Mouse (Mus musculus): ENCODE measurements around the gene Mlx.

The Mlx gene

DNA sequence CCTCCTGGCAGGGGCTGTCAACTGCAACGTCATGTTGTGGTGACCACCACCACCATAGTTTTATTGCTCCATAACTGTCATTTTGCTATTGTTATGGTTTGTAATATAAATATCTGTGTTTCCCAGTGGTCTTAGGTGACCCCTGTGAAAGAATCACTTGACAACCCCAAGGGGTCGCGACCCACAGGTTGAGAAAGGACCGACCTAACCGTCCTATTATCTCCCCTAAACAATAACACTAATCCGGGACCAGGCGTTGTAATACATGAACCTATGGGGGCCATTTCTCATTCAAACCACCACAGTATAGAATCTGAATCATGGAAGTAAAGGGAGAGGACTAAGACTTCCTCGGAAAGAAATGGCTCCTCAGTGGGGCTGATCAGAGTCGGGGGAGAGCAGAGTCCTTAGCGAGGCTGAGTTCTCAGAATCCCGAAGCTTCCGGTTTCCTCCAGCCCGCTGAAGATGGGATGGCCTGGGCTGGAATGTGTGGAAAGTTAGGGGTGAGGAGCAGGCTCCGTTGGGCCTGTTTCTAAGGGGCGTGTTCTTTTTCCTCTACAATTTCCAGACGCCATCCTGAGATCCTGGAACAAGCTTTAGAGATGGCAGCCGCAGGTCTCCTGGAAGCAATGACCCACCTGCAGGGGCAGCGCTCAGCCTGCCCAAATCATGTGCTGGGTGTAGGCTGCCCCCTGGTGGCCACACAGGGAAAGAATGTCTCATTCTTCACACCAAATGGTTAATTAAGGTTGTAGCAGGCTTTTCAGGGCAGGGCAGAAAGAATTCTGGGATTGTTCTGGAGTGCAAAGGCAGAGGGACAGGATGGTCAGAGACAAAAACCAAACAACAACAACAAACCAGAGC lies 20.3 kb upstream of the Mlx start:
- no peak for DNase-seq (ENCODE audit: low read depth)

- DNase-seq (ENCODE audit: low read depth) = peak; percentile 87
These were observed 17.5 kb upstream of the Mlx start, which contains the start of gene Naglu for GRCm38 (mm10) chr11:101069391-101070188. Naglu (plus strand) TSS chr11:101070012.

GRCm38 (mm10) chr11:101070189-101070527 lies 16.9 kb upstream of the Mlx start:
- no peak for DNase-seq (ENCODE audit: low read depth)

GRCm38 (mm10) chr11:101070987-101071386 lies 16.1 kb upstream of the Mlx start:
- no peak for DNase-seq (ENCODE audit: low read depth)

- DNase-seq (ENCODE audit: low read depth) = no peak
These were observed 15.2 kb upstream of the Mlx start for GRCm38 (mm10) chr11:101071810-101072428.

GRCm38 (mm10) chr11:101078121-101078520 lies 9.0 kb upstream of the Mlx start, which contains the start of gene Hsd17b1:
Hsd17b1 (plus strand) TSS chr11:101078411.
- DNase-seq (ENCODE audit: low read depth) = no peak

DNA sequence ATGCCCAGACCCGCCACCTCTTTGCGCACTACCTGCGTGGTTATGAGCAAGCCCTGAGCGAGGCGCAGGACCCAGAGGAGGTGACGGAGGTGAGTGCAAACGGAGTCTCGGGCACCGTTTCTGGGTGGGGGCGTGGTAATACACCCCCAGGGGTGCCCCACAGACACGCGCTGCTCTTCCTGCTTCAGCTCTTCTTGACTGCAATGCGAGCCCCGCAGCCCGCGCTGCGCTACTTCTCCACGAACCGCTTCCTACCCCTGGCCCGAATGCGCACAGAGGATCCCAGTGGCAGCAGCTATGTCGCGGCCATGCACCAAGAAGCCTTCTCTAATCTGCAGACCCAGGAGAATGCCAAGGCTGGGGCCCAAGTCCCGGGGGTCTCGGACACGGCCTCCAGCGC lies 7.3 kb upstream of the Mlx start:
- DNase-seq (ENCODE audit: low read depth) = no peak

DNA sequence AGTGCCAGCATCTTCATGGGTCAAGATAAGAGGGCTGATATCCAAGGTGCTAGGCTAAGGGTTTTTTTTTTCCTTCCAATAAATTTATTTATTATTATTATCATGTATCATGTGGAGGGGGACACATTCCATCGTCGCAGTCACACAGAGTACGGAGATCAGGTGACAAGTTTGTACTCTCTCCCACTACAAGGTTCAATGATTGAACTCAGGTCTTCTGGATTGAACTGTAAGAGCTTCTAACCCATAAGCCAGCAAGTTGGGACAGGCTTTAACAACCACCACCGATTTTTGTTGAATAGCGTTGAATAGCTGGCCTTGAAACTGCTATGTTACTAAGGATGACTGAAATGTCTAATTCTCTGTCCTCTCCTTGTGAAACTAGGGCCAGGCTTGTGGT lies 6.7 kb upstream of the Mlx start:
- no peak for DNase-seq (ENCODE audit: low read depth)

GRCm38 (mm10) chr11:101081659-101082058 lies 5.4 kb upstream of the Mlx start:
- DNase-seq (ENCODE audit: low read depth) = no peak

DNA sequence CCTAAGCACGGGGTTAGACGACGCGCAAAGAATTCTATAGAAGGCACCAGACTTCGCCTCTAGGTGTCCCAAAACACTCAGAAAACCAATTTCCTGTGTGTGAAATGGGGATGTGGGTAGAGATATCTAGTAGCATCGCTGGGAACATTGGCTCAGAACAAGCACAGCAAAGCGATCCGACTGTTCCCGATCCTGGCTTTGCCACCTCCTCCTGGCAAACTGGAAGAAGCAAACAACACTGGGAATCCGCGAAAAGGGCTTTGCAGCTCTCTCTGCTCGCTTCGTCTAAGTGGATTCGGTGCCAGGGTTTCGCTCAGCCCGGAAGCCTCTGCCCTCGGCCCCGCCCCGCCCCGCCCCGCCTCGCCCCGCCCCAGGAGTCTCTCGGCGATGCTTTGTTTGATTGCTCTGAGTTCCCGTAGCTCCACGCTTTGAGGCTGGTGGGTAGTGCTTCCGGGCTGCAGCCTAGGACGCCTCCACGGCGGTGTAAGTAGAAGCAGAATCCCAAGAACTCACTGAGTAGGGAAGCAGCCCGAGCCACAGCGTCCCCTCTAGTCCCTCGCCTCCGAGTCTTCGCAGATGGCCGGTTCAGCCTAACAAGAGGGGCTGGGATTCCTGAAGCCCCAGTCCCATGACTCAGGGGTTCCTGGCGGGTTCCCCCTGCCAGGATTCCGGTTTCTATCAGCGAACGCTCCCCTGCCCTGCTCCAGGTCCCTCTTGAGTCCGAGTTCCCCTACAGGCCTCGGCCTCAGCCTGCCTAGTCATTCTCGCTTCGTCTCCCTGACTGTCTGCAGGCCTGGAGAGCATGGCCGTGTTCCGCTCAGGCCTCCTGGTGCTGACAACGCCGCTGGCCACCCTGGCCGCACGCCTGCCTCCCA lies 4.6 kb upstream of the Mlx start, which contains the start of gene Coasy:
TSS of gene Coasy (plus strand) at position 358 of the 875 bp plus-strand sequence.
- DNase-seq (ENCODE audit: low read depth) = peak; percentile 70

GRCm38 (mm10) chr11:101083083-101083697 lies 3.9 kb upstream of the Mlx start:
- DNase-seq (ENCODE audit: low read depth) = no peak

DNA sequence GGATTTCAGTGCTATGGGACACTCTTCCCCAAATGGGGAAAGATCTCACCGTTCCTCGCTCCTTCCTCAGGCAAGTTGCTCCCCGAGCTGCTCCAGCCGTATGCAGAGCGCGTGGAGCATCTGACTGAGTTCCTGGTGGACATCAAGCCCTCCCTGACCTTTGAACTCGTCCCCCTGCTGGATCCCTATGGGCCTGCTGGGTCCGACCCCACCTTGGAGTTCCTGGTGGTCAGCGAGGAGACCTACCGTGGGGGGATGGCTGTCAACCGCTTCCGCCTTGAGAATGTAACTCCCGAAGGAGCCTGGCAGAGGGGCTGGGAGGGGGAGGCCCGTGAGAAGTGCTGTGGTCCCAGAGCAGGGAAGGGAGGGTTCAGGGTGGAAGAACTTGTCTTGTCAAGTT lies 2.8 kb upstream of the Mlx start:
- DNase-seq (ENCODE audit: low read depth) = no peak

DNA sequence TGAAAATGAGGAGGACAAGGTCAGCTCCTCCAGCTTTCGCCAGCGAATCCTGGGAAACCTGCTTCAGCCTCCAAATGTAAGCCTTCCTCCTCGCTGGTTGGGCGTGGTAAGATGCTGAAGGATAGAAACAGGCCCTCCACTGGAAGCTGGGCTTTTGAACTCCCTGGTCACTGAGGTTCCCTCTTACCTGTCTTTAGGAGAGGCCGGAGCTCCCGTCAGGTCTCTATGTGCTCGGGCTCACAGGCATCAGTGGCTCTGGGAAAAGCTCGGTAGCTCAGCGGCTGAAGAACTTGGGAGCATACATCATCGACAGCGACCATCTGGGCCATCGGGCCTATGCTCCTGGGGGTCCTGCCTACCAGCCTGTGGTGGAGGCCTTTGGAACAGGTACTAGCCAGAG lies 2.3 kb upstream of the Mlx start:
- DNase-seq (ENCODE audit: low read depth) = no peak

DNA sequence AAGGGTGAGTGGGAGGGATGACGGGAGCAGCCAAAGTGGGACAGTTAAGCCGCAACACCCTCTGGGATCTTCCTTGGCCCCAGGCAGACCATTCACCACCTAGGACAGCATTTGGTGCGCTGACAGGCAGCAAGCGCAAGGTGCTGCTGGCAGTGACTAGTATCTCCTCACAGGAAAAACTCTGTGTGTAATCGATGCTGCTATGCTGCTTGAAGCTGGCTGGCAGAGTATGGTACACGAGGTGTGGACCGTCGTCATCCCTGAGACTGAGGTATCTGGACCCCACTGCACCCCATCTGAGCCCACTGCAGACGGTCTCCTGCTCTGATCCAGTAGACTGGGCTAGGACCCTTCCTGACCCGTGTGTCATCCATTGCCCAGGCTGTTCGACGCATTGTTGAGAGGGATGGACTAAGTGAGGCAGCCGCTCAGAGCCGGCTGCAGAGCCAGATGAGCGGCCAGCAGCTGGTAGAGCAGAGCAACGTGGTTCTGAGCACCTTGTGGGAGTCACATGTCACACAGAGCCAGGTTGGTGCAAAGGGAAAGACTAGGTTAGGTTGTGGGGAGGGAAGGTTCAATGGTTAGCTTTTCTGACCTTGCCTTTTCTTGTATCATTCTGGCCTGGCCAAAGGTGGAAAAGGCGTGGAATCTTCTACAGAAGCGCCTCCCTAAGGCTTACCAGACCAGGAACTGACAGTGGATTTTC lies 1.3 kb upstream of the Mlx start:
- no peak for DNase-seq (ENCODE audit: low read depth)

GRCm38 (mm10) chr11:101086323-101086674 lies 778 bp upstream of the Mlx start:
- no peak for DNase-seq (ENCODE audit: low read depth)

GRCm38 (mm10) chr11:101087682-101088055 lies 592 bp downstream of the Mlx start:
- no peak for DNase-seq (ENCODE audit: low read depth)

GRCm38 (mm10) chr11:101089931-101090330 lies 2.9 kb downstream of the Mlx start:
- no peak for DNase-seq (ENCODE audit: low read depth)

DNA sequence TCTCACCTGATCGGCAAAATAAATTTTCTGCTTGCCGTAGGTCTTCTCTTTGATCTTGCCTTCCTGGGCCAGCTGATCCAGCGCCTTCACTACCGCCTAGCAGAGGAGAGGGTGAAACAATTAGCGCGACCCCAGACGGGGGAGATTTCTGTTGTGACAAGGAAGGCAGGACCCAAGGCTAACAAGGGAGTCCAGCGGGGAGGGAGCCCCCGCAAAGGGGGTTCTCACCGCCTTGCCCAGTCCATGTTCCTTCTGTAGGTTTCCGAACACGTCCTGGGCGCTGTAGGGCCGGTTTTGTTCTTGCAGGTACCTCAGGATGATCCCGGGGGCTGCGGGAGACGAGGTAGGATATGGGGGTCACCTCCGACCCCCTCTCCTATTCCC lies 7.8 kb downstream of the Mlx start:
- no peak for DNase-seq (ENCODE audit: low read depth)

DNA sequence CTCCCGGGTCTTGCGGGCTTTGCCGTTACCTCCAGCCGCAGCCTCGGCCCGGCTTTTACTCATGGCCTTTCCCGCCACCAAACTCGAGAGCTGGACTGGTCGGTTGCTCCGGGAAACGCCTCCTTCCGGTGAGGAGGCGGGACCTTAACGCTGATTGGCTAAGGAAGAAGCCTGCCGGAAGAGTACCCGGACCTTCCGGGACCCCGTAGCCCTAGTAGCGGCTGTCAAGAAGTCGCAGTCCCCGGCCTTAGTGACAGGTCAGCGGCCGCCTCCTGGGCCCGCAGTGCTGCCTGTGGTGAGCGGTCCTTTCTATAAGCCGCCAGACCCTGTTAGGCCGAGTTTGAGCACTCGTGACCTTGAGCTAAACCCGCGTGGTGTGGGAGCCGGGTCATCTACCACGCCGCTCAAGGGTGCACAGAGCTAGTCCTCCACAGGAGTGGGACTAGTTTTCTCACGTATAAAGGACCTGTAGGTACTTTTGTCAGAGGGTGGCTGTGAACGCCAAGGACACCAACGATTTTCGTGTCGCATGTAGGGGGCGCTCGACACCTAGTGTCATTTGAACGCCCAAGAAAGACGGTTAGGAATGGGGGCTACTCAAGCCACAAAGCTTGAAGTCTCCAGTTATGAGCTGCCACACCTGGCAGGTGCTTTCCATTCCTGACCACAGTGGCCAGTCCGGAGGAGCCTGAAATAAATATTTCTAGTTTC lies 8.4 kb downstream of the Mlx start, which contains the start of gene Psmc3ip:
TSS of gene Psmc3ip (minus strand) at position 123 of the 711 bp plus-strand sequence.
- peak; percentile 85 for DNase-seq (ENCODE audit: low read depth)

DNA sequence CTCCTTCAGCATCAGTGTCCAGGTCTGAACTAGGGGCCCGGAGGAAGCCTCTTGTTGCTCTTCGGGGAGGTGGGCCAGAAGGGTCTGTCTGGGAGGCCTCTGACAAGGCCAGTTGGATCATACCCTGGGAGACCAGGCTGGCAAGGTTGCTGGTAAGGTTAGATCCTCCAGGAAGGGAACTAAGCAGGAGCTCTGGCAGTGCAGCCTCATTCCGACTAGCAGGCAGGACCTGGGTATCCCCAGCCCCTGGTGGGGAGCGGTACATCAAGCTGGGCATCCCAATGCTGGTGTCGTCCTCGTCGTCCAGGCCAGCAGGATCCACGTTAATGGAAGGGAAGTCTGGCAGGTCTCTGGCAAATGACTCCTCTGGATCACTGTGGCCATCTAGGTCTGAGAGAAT lies 11.2 kb downstream of the Mlx start:
- no peak for DNase-seq (ENCODE audit: low read depth)
